Mouse (Mus musculus) ES-Bruce4 (cell line): Measurements from ENCODE around the gene Gm13279.
"Not testable (repeated sequence)": the region's sequence is repeated elsewhere in the genome, so short reads cannot be mapped to it uniquely, and the experiment has no call there.

ENCODE experiments used
- CTCF ChIP-seq: IDR thresholded peaks from one replicate; pipeline ENCODE4 v1.8.1; 2011; ENCODE audit warnings: low read depth, low read length
- EP300 ChIP-seq: IDR thresholded peaks from 2 replicates; pipeline ENCODE4 v1.6.1; 2011; ENCODE audit warnings: low read depth, low read length; ENCODE audit not compliant: insufficient read depth

GRCm38 (mm10) chr4:88759610-88760268, 37.5 kb upstream of the Gm13279 start, which contains the start of gene Gm13283:
- TF ChIP-seq EP300, CTCF: not testable (repeated sequence)
